Mouse (Mus musculus) myocyte (in vitro differentiated cells): Measurements from ENCODE around the gene Lamtor1. TPM values are rescaled to one million over a fixed set of nuclear protein-coding genes. Genes with fewer than 3 reads are reported as not detected.

Experiments
- H3K27me3 ChIP-seq: one replicate; pipeline ENCODE4 v1.6.1; 2011; ENCODE audit not compliant: control insufficient read depth, insufficient read depth, insufficient read length
- H3K36me3 ChIP-seq: one replicate; pipeline ENCODE4 v1.6.1; 2011; ENCODE audit not compliant: control insufficient read depth, insufficient read depth
- H3K4me2 ChIP-seq: one replicate; pipeline ENCODE4 v1.6.1; 2011; ENCODE audit warnings: low read depth, control low read depth
- H3K4me3 ChIP-seq: one replicate; pipeline ENCODE4 v1.5.1; 2011; ENCODE audit warnings: mild to moderate bottlenecking, control low read depth, moderate library complexity
- H3K79me2 ChIP-seq: one replicate; pipeline ENCODE4 v1.6.1; 2011; ENCODE audit not compliant: control insufficient read depth, insufficient read depth
- H3ac ChIP-seq: one replicate; pipeline ENCODE4 v1.6.1; 2011; ENCODE audit not compliant: control insufficient read depth, insufficient read length
- CEBPB ChIP-seq: IDR thresholded peaks from 2 replicates; pipeline ENCODE4 v1.6.1; 2011; ENCODE audit warnings: mild to moderate bottlenecking, moderate library complexity; ENCODE audit not compliant: poor library complexity, insufficient read depth, severe bottlenecking
- E2F4 ChIP-seq: IDR thresholded peaks from one replicate; pipeline ENCODE4 v1.6.1; 2011; ENCODE audit warnings: mild to moderate bottlenecking, control low read depth, moderate library complexity; ENCODE audit not compliant: insufficient read depth
- MAX ChIP-seq: IDR thresholded peaks from one replicate; pipeline ENCODE4 v1.6.1; 2011; ENCODE audit warnings: low read depth, mild to moderate bottlenecking, control low read depth
- MYOD1 ChIP-seq, 3 experiments: IDR thresholded peaks; one replicate each; pipeline ENCODE4 v1.6.1; 2011; ENCODE audit warnings: control low read depth in 2 of 3, low read depth in 2 of 3, mild to moderate bottlenecking in 2 of 3, moderate library complexity in 1 of 3; ENCODE audit not compliant: insufficient read length in 2 of 3, control insufficient read depth in 1 of 3
- MYOG ChIP-seq, 3 experiments: IDR thresholded peaks; one replicate each; pipeline ENCODE4 v1.6.1; 2011; ENCODE audit warnings: control low read depth in 2 of 3, low read depth in 2 of 3, mild to moderate bottlenecking in 2 of 3; ENCODE audit not compliant: insufficient read length in 2 of 3, control insufficient read depth in 1 of 3, insufficient read depth in 1 of 3
- POLR2A ChIP-seq: IDR thresholded peaks from one replicate; pipeline ENCODE4 v1.6.1; 2011; ENCODE audit warnings: low read depth, mild to moderate bottlenecking, control low read depth, moderate library complexity; ENCODE audit not compliant: insufficient read length
- POLR2AphosphoS2 ChIP-seq: IDR thresholded peaks from one replicate; pipeline ENCODE4 v1.6.1; 2011; ENCODE audit warnings: low read depth, control low read depth; ENCODE audit not compliant: insufficient read length
- REST ChIP-seq: IDR thresholded peaks from one replicate; pipeline ENCODE4 v1.6.1; 2011; ENCODE audit warnings: mild to moderate bottlenecking, control low read depth, moderate library complexity; ENCODE audit not compliant: insufficient read depth, insufficient read length
- SRF ChIP-seq: IDR thresholded peaks from one replicate; pipeline ENCODE4 v1.6.1; 2011; ENCODE audit warnings: low read depth; ENCODE audit not compliant: control insufficient read depth, insufficient read length
- TCF12 ChIP-seq: IDR thresholded peaks from one replicate; pipeline ENCODE4 v1.6.1; 2011; ENCODE audit warnings: mild to moderate bottlenecking, control low read depth; ENCODE audit not compliant: poor library complexity, insufficient read depth, severe bottlenecking
- TCF3 ChIP-seq: IDR thresholded peaks from one replicate; pipeline ENCODE4 v1.6.1; 2011; ENCODE audit warnings: low read depth, control low read depth; ENCODE audit not compliant: insufficient read length
- USF1 ChIP-seq: IDR thresholded peaks from one replicate; pipeline ENCODE4 v1.6.1; 2011; ENCODE audit warnings: low read depth, mild to moderate bottlenecking, control low read depth, moderate library complexity
- polyA plus RNA-seq: library from polyadenylated mRNA; unstranded; fragments of >200 nt; fragmentation: generic; extraction: Trizol; gene quantifications from one replicate; pipeline ENCODE4 v1.2.1, GENCODE M21; 2012; ENCODE audit warnings: missing spikeins

Lamtor1 gene
- polyA plus RNA-seq, 1 experiment: 202 TPM

- Histone ChIP-seq H3K36me3 (no peaks in the 10 kb centered on the region), H3ac (no peak overlapping the region), H3K4me2 (peak overlapping the region; percentile 94), H3K79me2 (peaks cover 84% of the 10 kb centered on the region), H3K27me3 (no peaks in the 10 kb centered on the region), H3K4me3 (peak overlapping the region; percentile 79)
- TF ChIP-seq TCF3 (no peak), CEBPB (no peak), SRF (no peak), MYOG (IDR thresholded peaks at IDR 0.05; ENCODE audit: control insufficient read depth in 1 of 3, insufficient read depth in 1 of 3, insufficient read length in 2 of 3, low read depth in 2 of 3) (no peak), TCF12 (no peak), MYOD1 (IDR thresholded peaks at IDR 0.05; ENCODE audit: control insufficient read depth in 1 of 3, insufficient read length in 2 of 3, low read depth in 2 of 3) (no peak), E2F4 (no peak), USF1 (no peak), MAX (no peak), REST (no peak), POLR2AphosphoS2 (no peak), POLR2A (no peak)
Observed at GRCm38 (mm10) chr7:101971721-101972120, 66.0 kb downstream of the Lamtor1 start.

DNA sequence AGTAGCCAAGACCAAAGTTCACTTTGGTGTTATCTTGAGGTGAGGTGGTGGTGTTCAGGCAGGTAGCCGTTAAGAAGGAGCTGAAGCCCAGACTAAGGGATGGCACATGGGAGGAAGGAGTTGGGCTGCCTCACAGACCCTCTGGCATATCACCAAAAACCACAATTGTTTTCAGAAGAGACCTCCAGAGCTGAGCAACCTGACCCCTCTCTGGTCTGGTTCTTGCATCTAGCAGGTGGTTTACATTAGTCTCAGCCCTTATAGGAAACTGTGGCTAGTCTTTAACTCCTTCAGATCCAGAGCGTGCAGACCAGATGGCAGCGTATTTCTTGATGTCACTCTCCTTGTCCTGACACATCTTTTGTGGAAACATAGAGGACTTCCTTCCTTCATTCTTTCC lies 68.0 kb downstream of the Lamtor1 start:
- no peaks in the 10 kb centered on the region for H3K36me3 ChIP-seq
- H3K4me3 ChIP-seq: no peak overlapping the region
- peak overlapping the region; percentile 71 for H3K4me2 ChIP-seq
- TF ChIP-seq MYOD1 (IDR thresholded peaks at IDR 0.05; ENCODE audit: control insufficient read depth in 1 of 3, insufficient read length in 2 of 3, low read depth in 2 of 3): peak in 1 of 3 experiments; percentile 5
- no peak for TF ChIP-seq MAX
- peaks cover 70% of the 10 kb centered on the region for H3K79me2 ChIP-seq
- H3K27me3 ChIP-seq: no peaks in the 10 kb centered on the region
- no peak overlapping the region for H3ac ChIP-seq

DNA sequence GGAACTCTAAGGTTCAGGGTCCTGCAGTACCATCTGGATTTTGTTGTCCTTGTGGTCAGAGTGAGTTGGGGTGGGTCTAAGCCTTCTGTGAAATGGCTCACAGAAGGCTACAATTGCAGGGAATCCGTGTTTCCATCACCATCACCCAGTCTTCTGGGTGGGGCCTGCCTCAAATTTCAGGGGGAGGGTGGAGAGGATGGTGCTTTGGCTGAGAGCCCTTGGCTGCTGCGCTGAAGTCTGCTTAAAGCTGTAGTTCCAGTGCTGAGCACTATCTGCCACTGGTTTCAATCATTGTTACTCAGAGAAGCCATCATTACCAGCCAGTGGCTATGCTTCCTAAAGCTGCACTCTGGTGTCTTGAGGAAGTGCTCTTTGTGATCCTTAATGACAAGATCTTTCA lies 68.8 kb downstream of the Lamtor1 start:
- H3K79me2 ChIP-seq: peaks cover 68% of the 10 kb centered on the region
- no peak overlapping the region for H3ac ChIP-seq
- H3K36me3 ChIP-seq: no peaks in the 10 kb centered on the region
- TF ChIP-seq MYOD1 (IDR thresholded peaks at IDR 0.05; ENCODE audit: control insufficient read depth in 1 of 3, insufficient read length in 2 of 3, low read depth in 2 of 3) (no peak), E2F4 (no peak), POLR2A (no peak), REST (no peak), MYOG (IDR thresholded peaks at IDR 0.05; ENCODE audit: control insufficient read depth in 1 of 3, insufficient read depth in 1 of 3, insufficient read length in 2 of 3, low read depth in 2 of 3) (no peak), TCF3 (no peak), POLR2AphosphoS2 (no peak), MAX (no peak), CEBPB (no peak), USF1 (no peak), TCF12 (no peak), SRF (no peak)
- no peaks in the 10 kb centered on the region for H3K27me3 ChIP-seq
- H3K4me3 ChIP-seq: no peak overlapping the region
- H3K4me2 ChIP-seq: peak overlapping the region; percentile 71

Other genes starting within 250 kb of the Lamtor1 start
- 114 TPM for gene Clpb, start 242.3 kb upstream of the Lamtor1 start, polyA plus RNA-seq
- 0.02 TPM for gene Phox2a, start 87.6 kb upstream of the Lamtor1 start, polyA plus RNA-seq
- gene Inppl1, start 67.7 kb upstream of the Lamtor1 start, polyA plus RNA-seq: 241 TPM
- gene Folr2, start 48.7 kb upstream of the Lamtor1 start, polyA plus RNA-seq: not detected
- gene Anapc15, start 42.2 kb upstream of the Lamtor1 start, polyA plus RNA-seq: 35.1 TPM
- 2.2 TPM for gene Folr1, start 35.1 kb upstream of the Lamtor1 start, polyA plus RNA-seq
- gene Tomt, start 455 bp downstream of the Lamtor1 start, polyA plus RNA-seq: 0.06 TPM
- 8.8 TPM for gene Lrrc51, start 28.0 kb downstream of the Lamtor1 start, polyA plus RNA-seq
- gene Numa1, start 28.2 kb downstream of the Lamtor1 start, polyA plus RNA-seq: 60.3 TPM
- gene Il18bp, start 112.8 kb downstream of the Lamtor1 start, polyA plus RNA-seq: 0.84 TPM
- 48.0 TPM for gene Rnf121, start 159.6 kb downstream of the Lamtor1 start, polyA plus RNA-seq
- gene Xndc1, start 159.6 kb downstream of the Lamtor1 start, polyA plus RNA-seq: 6.1 TPM
- 0.12 TPM for gene Xntrpc, start 159.8 kb downstream of the Lamtor1 start, polyA plus RNA-seq
- not detected for gene Trpc2, start 177.2 kb downstream of the Lamtor1 start, polyA plus RNA-seq
- 44.4 TPM for gene Art1, start 195.8 kb downstream of the Lamtor1 start, polyA plus RNA-seq
- 6.9 TPM for gene Art5, start 203.6 kb downstream of the Lamtor1 start, polyA plus RNA-seq
- gene Chrna10, start 210.9 kb downstream of the Lamtor1 start, polyA plus RNA-seq: 0.04 TPM